ENCODE assay signal across 26 mouse cellular contexts in the genomic region with DNA sequence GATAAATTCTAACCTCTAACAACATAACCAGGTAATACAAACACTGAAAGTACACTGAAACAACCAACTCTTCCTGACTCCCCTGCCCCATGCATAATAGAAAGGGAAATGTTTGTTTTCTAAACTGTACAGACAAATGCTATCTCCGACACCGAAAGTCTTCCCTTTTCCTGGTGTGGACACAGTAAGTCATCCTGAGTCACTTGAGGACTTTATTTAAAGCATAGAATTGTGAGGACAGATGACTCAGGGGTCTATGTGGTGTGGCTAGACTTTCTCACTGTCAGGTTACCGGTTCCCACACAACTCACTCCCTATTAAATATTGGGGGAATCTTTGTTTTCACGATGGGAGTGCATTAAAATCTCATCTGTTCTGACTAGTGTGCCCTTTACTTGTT.
DNase-seq lines count a peak whose midpoint lies in the region; ATAC-seq and TF ChIP-seq lines count a peak whose summit lies in the region.
"Had no signal": no experiment of that assay in that cellular context is flagged by ENCODE, and none has a peak within 500 bp of the region (broad histone marks: within the 10 kb centered on the region; RNA-seq: fewer than 3 reads in every experiment).

No protein-coding gene starts in this region.

- no peak overlapping the region for H3K4me2 ChIP-seq in heart, embryonic 16.5 days (ENCODE audit: low read depth, low read length)
- H3K4me2 ChIP-seq in heart, embryonic 11.5 days: no peak overlapping the region
- peak overlapping the region; percentile 75 for H3K4me2 ChIP-seq in myocyte (ENCODE audit: low read depth)
- H3K4me2 ChIP-seq: embryonic facial prominence, embryonic 12.5 days; embryonic facial prominence, embryonic 15.5 days; heart, embryonic 12.5 days; heart, embryonic 15.5 days; hindbrain, embryonic 12.5 days; hindbrain, embryonic 15.5 days had no signal

- H3K36me3 ChIP-seq in heart, embryonic 16.5 days (ENCODE audit: control insufficient read depth, insufficient read depth): no peaks in the 10 kb centered on the region
- H3K36me3 ChIP-seq in heart, embryonic 11.5 days (ENCODE audit: control insufficient read depth, insufficient read depth, low read length): no peaks in the 10 kb centered on the region
- H3K36me3 ChIP-seq in myocyte (ENCODE audit: control insufficient read depth, insufficient read depth): no peaks in the 10 kb centered on the region
- H3K36me3 ChIP-seq: embryonic facial prominence, embryonic 12.5 days; embryonic facial prominence, embryonic 15.5 days; heart, embryonic 12.5 days; heart, embryonic 15.5 days; hindbrain, embryonic 12.5 days; hindbrain, embryonic 15.5 days had no signal

- H3K79me2 ChIP-seq in myocyte (ENCODE audit: control insufficient read depth, insufficient read depth): peaks cover 97% of the 10 kb centered on the region

- peaks cover 9% of the 10 kb centered on the region for H3K4me1 ChIP-seq in heart, embryonic 16.5 days (ENCODE audit: control insufficient read depth, insufficient read depth, low read length)
- H3K4me1 ChIP-seq in heart, embryonic 11.5 days (ENCODE audit: control insufficient read depth, insufficient read depth, low read length): peaks cover 6% of the 10 kb centered on the region
- H3K4me1 ChIP-seq: embryonic facial prominence, embryonic 12.5 days; embryonic facial prominence, embryonic 15.5 days; hindbrain, embryonic 12.5 days; hindbrain, embryonic 15.5 days had no signal

- H3K9ac ChIP-seq in heart, embryonic 16.5 days (ENCODE audit: low read length): no peak overlapping the region
- H3K9ac ChIP-seq in heart, embryonic 11.5 days (ENCODE audit: low read depth, low read length): no peak overlapping the region
- H3K9ac ChIP-seq: embryonic facial prominence, embryonic 12.5 days; embryonic facial prominence, embryonic 15.5 days; forebrain, postnatal 0 days; heart, embryonic 12.5 days; heart, embryonic 15.5 days; hindbrain, embryonic 12.5 days; hindbrain, embryonic 15.5 days had no signal

- DNase-seq in 3134 (ENCODE audit: extremely low read depth, insufficient read length, low spot score) (peak; percentile 21), 416B (ENCODE audit: low read depth) (peak; percentile 74), liver (no peak)
- DNase-seq in spleen, adult 12 weeks (ENCODE audit: low spot score): no peak
- DNase-seq: adrenal gland, postnatal 10 days; adrenal gland, postnatal 36 days; B cell, adult 2 months; cerebellum, adult 2 months; cerebellum, adult 9-11 months; cerebellum, postnatal 25 days; forebrain, postnatal 0 days; gastrocnemius, postnatal 36 days; heart, adult 2 months had no signal

- whole genome bisulfite sequencing in heart, embryonic 16.5 days: 59% methylated on average over 4 of the region's 4 CpGs
- 66% methylated on average over 4 of the region's 4 CpGs for WGBS in heart, embryonic 11.5 days (ENCODE audit: insufficient replicate concordance)

- H3K27ac ChIP-seq in heart, embryonic 16.5 days (ENCODE audit: low read length): no peak overlapping the region
- H3K27ac ChIP-seq in heart, embryonic 11.5 days (ENCODE audit: low read depth, low read length): no peak overlapping the region
- H3K27ac ChIP-seq: embryonic facial prominence, embryonic 12.5 days; embryonic facial prominence, embryonic 15.5 days; heart, adult 2 months; heart, embryonic 15.5 days; hindbrain, embryonic 12.5 days; hindbrain, embryonic 15.5 days had no signal

- H3ac ChIP-seq in myocyte (ENCODE audit: control insufficient read depth, insufficient read length): no peak overlapping the region

- no peaks in the 10 kb centered on the region for H3K9me3 ChIP-seq in heart, embryonic 16.5 days (replicated peaks; ENCODE audit: control insufficient read depth, low read length)
- H3K9me3 ChIP-seq in heart, embryonic 11.5 days (replicated peaks; ENCODE audit: control insufficient read depth, low read length): no peaks in the 10 kb centered on the region
- H3K9me3 ChIP-seq: embryonic facial prominence, embryonic 12.5 days; embryonic facial prominence, embryonic 15.5 days; heart, embryonic 12.5 days; heart, embryonic 15.5 days; hindbrain, embryonic 12.5 days; hindbrain, embryonic 15.5 days had no signal

- H3K4me3 ChIP-seq in heart, embryonic 16.5 days (ENCODE audit: low read length): no peak overlapping the region
- H3K4me3 ChIP-seq in heart, embryonic 11.5 days (ENCODE audit: low read depth, low read length): no peak overlapping the region
- H3K4me3 ChIP-seq in myocyte: no peak overlapping the region
- H3K4me3 ChIP-seq: embryonic facial prominence, embryonic 12.5 days; embryonic facial prominence, embryonic 15.5 days; heart, adult 2 months; heart, embryonic 12.5 days; heart, embryonic 15.5 days; hindbrain, embryonic 12.5 days; hindbrain, embryonic 15.5 days had no signal

- ATAC-seq in heart, embryonic 16.5 days (replicated peaks; ENCODE audit: extremely low read depth, insufficient read depth, low FRiP score): 0 out of 2 replicates have a peak, but pooled peaks have one; percentile 14
- no peak for ATAC-seq in heart, embryonic 11.5 days (replicated peaks; ENCODE audit: insufficient number of reproducible peaks, low FRiP score, low TSS enrichment)
- ATAC-seq: activated CD4-positive, CD25-positive, alpha-beta regulatory T cell, adult 4 months; CD4-positive, CD25-positive, alpha-beta regulatory T cell, adult 4 months; forebrain, embryonic 14.5 days; forebrain, postnatal 0 days; intestine, postnatal 0 days had no signal

- TF ChIP-seq POLR2A in myocyte (IDR thresholded peaks at IDR 0.05; ENCODE audit: insufficient read length, low read depth): no peak

- H3K27me3 ChIP-seq in heart, embryonic 16.5 days (ENCODE audit: control insufficient read depth, insufficient read depth, low read length): no peaks in the 10 kb centered on the region
- H3K27me3 ChIP-seq in heart, embryonic 11.5 days (ENCODE audit: control insufficient read depth, insufficient read depth, low read length): no peaks in the 10 kb centered on the region
- no peaks in the 10 kb centered on the region for H3K27me3 ChIP-seq in myocyte (ENCODE audit: control insufficient read depth, insufficient read depth, insufficient read length)
- H3K27me3 ChIP-seq: embryonic facial prominence, embryonic 12.5 days; embryonic facial prominence, embryonic 15.5 days; heart, embryonic 12.5 days; heart, embryonic 15.5 days; hindbrain, embryonic 12.5 days; hindbrain, embryonic 15.5 days had no signal

TF ChIP-seq in myocyte, 11 proteins besides CTCF, POLR2A, EP300 and RAD21:
- TF ChIP-seq REST (IDR thresholded peaks at IDR 0.05; ENCODE audit: insufficient read depth, insufficient read length) (no peak), MAX (IDR thresholded peaks at IDR 0.05; ENCODE audit: low read depth) (no peak), SRF (IDR thresholded peaks at IDR 0.05; ENCODE audit: control insufficient read depth, insufficient read length, low read depth) (no peak), MYOG (IDR thresholded peaks at IDR 0.05; ENCODE audit: control insufficient read depth in 1 of 3, insufficient read depth in 1 of 3, insufficient read length in 2 of 3, low read depth in 2 of 3) (no peak), MYOD1 (IDR thresholded peaks at IDR 0.05; ENCODE audit: control insufficient read depth in 1 of 3, insufficient read length in 2 of 3, low read depth in 2 of 3) (no peak), USF1 (IDR thresholded peaks at IDR 0.05; ENCODE audit: low read depth) (no peak), POLR2AphosphoS2 (IDR thresholded peaks at IDR 0.05; ENCODE audit: insufficient read length, low read depth) (no peak), CEBPB (IDR thresholded peaks at IDR 0.05; ENCODE audit: insufficient read depth, poor library complexity, severe bottlenecking) (no peak), E2F4 (IDR thresholded peaks at IDR 0.05; ENCODE audit: insufficient read depth) (no peak), TCF3 (IDR thresholded peaks at IDR 0.05; ENCODE audit: insufficient read length, low read depth) (no peak)

Comparison
In these comparisons a context has a peak if more than half of its experiments do, and no peak if none do; other contexts are left out.
1. DNase-seq: peak in 3134 (single experiment) and 416B (single experiment); none in liver (single experiment) and spleen, adult 12 weeks (single experiment).